Mouse (Mus musculus): ENCODE data around the gene Hdac1.

- no peak for TF ChIP-seq CTCF (IDR thresholded peaks at IDR 0.05; ENCODE audit: extremely low read depth, insufficient read depth, low read length)
- TF ChIP-seq POLR2A (IDR thresholded peaks at IDR 0.05; ENCODE audit: extremely low read depth, insufficient read depth, low read length) = no peak
Measured at GRCm38 (mm10) chr4:129582251-129582650, 39.7 kb upstream of the Hdac1 start.
